Mouse (Mus musculus) spleen, adult 2 months (tissue): ENCODE results near the gene Stk4. TPM values are rescaled to one million over a fixed set of nuclear protein-coding genes. Genes with fewer than 3 reads are reported as not detected.

Experiments
- DNase-seq, 2 experiments: peaks; one replicate each; pipeline versions ENCODE4 v3.0.0 to v3.0.0-alpha.2; 2012 to 2021; ENCODE audit warnings: low spot score in 2 of 2, low read depth in 1 of 2
- H3K27ac ChIP-seq: fragments of 200-500 bp; 2 replicates; pipeline ENCODE4 v1.5.1; 2012; ENCODE audit warnings: low read length, inconsistent platforms; ENCODE audit not compliant: insufficient read depth
- H3K27me3 ChIP-seq: fragments of 200-500 bp; 2 replicates; pipeline ENCODE4 v1.6.1; 2012; ENCODE audit warnings: mild to moderate bottlenecking, moderate library complexity, low read length, inconsistent platforms; ENCODE audit not compliant: control insufficient read depth, insufficient read depth
- H3K36me3 ChIP-seq: fragments of 200-500 bp; 2 replicates; pipeline ENCODE4 v1.6.1; 2012; ENCODE audit warnings: mild to moderate bottlenecking, low read length, inconsistent platforms; ENCODE audit not compliant: control insufficient read depth, insufficient read depth
- H3K4me1 ChIP-seq: fragments of 200-500 bp; 2 replicates; pipeline ENCODE4 v1.6.1; 2011; ENCODE audit warnings: inconsistent platforms; ENCODE audit not compliant: control insufficient read depth, insufficient read depth, insufficient read length
- H3K4me3 ChIP-seq: fragments of 200-500 bp; 2 replicates; pipeline ENCODE4 v1.5.1; 2011; ENCODE audit warnings: mild to moderate bottlenecking, inconsistent platforms; ENCODE audit not compliant: insufficient read depth, insufficient read length; ENCODE audit errors: extremely low read depth
- CTCF ChIP-seq: fragments of 200-500 bp; IDR thresholded peaks from 2 replicates; pipeline ENCODE4 v1.5.1; 2011; ENCODE audit warnings: mild to moderate bottlenecking, inconsistent platforms; ENCODE audit not compliant: insufficient read depth, insufficient read length, insufficient replicate concordance; ENCODE audit errors: extremely low read depth
- POLR2A ChIP-seq: fragments of 200-500 bp; IDR thresholded peaks from 2 replicates; pipeline ENCODE4 v1.6.1; 2011; ENCODE audit warnings: low read depth, low read length, inconsistent platforms
- WGBS: fragments of 180-500 bp; shearing (Covaris S2); methylation state at CpG from one replicate; pipeline ENCODE4 v1.1.7; 2018; 5-methylcytosine and 5-hydroxymethylcytosine counted together
- polyA plus RNA-seq: library from polyadenylated mRNA; depleted of rRNA; stranded (reverse); fragments of >200 nt; gene quantifications from 2 replicates; pipeline ENCODE4 v1.2.3, GENCODE M21; 2012; rRNA removed

Gene Stk4
- 31.6 and 36.9 TPM in 2 replicates for polyA plus RNA-seq

DNA sequence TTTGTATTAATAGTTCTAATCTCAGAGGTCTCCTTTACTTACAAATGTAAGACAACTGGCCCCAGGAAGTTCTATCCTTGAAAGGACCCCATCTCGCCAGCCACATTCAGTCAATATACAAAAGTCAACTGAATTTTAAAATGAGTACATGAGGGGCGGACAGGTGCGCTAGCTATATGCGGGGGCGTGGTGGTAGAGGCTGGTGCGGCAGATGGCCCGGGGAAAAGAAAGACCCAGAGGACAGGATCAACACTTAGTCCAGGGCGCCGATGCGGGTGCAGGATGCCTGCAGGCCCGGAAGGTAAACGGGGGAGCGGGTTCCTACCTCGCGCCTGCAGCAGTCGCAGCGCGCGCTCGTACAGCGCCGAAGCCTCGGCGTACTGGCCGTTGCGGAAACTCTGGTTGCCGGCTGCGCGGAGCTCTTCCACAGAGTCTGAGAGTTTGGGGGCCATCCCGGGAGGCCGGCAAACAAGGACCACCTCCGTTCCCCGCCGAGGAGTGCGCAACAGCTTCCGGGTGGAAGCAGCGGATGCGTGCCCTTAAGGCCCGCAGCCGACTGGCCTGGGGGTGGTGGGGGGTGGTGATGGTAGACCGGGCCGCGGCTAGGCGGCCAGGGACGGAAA is at the start of gene Stk4:
TSS of gene Stk4 (plus strand) at position 181 of the 623 bp plus-strand sequence.
- Histone ChIP-seq H3K36me3 (peaks cover 7% of the 10 kb centered on the region), H3K27me3 (no peaks in the 10 kb centered on the region), H3K4me1 (no peaks in the 10 kb centered on the region; the same call in 1 of the 2 replicates), H3K27ac (peak within 1 kb of the TSS; percentile 88), H3K4me3 (peak within 1 kb of the TSS; percentile 90)
- WGBS = under 1% methylated on average over 45 of the region's 45 CpGs
- peak in 1 of 2 experiments; percentile 38 for DNase-seq
- TF ChIP-seq POLR2A = no peak
- TF ChIP-seq CTCF = no peak

GRCm38 (mm10) chr2:164022104-164022503 is 48.0 kb upstream of the Stk4 start:
- TF ChIP-seq POLR2A (no peak), CTCF (no peak)
- WGBS = 49% methylated on average over 2 of the region's 2 CpGs
- no peak overlapping the region for H3K4me3 ChIP-seq
- H3K27ac ChIP-seq = no peak overlapping the region
- peaks cover 11% of the 10 kb centered on the region; the same call in 1 of the 2 replicates for H3K36me3 ChIP-seq
- no peak for DNase-seq
- no peaks in the 10 kb centered on the region for H3K27me3 ChIP-seq
- no peaks in the 10 kb centered on the region for H3K4me1 ChIP-seq

GRCm38 (mm10) chr2:164025150-164025549 is 45.0 kb upstream of the Stk4 start, which contains the start of gene Pabpc1l:
Pabpc1l (plus strand) TSS chr2:164025450.
- 90% methylated on average over 16 of the region's 16 CpGs for WGBS
- Histone ChIP-seq H3K27me3 (no peaks in the 10 kb centered on the region), H3K4me1 (no peaks in the 10 kb centered on the region), H3K36me3 (no peaks in the 10 kb centered on the region), H3K27ac (no peak within 1 kb of the TSS), H3K4me3 (no peak within 1 kb of the TSS)
- TF ChIP-seq POLR2A (no peak), CTCF (no peak)
- no peak for DNase-seq

GRCm38 (mm10) chr2:164031147-164031546 is 39.0 kb upstream of the Stk4 start:
- Histone ChIP-seq H3K4me1 (no peaks in the 10 kb centered on the region), H3K27me3 (no peaks in the 10 kb centered on the region), H3K4me3 (no peak overlapping the region), H3K36me3 (no peaks in the 10 kb centered on the region), H3K27ac (no peak overlapping the region)
- DNase-seq = no peak
- TF ChIP-seq CTCF = no peak
- no peak for TF ChIP-seq POLR2A
- 77% methylated on average over 10 of the region's 10 CpGs for WGBS

DNA sequence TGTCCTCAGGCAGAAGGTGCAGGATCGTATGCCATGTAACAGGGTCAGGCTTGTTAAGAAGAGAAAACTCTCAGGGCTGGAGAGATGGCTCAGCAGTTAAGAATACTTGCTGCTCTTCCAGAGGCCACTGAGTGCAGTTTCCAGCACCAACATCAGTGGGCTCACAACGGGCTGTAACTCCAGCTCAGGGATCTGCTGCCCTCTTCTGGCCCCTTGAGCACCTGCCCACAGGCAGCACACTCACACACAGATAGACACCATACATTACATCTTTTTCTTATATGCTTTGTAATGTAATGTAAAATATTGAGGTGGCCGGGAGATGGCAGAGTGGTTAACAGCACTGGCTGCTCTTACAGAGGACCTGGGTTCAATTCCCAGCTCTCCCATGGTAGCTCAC is 37.1 kb upstream of the Stk4 start:
- no peak for DNase-seq
- H3K4me3 ChIP-seq = no peak overlapping the region
- no peak overlapping the region for H3K27ac ChIP-seq
- no peaks in the 10 kb centered on the region for H3K36me3 ChIP-seq
- no peak for TF ChIP-seq CTCF
- no peak for TF ChIP-seq POLR2A
- H3K4me1 ChIP-seq = no peaks in the 10 kb centered on the region
- H3K27me3 ChIP-seq = no peaks in the 10 kb centered on the region
- WGBS = 85% methylated on average over 3 of the region's 3 CpGs

DNA sequence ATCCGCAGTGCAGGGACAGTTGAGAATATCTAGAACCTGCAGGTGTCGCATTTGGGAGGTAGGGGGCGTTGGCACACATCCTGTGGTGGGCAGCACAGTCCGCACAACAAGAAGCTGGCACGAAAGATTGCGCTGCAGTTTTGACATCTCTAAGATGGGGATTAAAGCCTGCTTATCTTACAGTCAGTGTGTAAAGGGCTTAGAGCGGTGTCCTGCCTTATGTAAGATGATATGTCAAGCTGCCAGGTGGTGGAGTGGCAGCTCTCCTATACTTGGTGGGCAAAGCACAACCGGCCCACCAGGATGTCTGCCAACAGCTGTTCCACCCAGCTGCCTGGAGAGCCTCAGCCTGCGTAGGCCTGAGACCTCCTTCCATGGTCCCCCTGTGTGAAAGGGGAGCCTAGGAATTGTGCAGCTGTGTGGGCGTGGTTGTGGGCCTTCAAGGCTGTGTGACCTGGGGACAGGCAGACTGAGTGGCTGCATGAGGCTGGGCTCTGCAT is 33.6 kb upstream of the Stk4 start:
- Histone ChIP-seq H3K27me3 (no peaks in the 10 kb centered on the region), H3K36me3 (no peaks in the 10 kb centered on the region), H3K27ac (no peak overlapping the region), H3K4me3 (no peak overlapping the region), H3K4me1 (no peaks in the 10 kb centered on the region)
- WGBS = 48% methylated on average over 10 of the region's 10 CpGs
- TF ChIP-seq POLR2A = no peak
- no peak for TF ChIP-seq CTCF
- DNase-seq = no peak

DNA sequence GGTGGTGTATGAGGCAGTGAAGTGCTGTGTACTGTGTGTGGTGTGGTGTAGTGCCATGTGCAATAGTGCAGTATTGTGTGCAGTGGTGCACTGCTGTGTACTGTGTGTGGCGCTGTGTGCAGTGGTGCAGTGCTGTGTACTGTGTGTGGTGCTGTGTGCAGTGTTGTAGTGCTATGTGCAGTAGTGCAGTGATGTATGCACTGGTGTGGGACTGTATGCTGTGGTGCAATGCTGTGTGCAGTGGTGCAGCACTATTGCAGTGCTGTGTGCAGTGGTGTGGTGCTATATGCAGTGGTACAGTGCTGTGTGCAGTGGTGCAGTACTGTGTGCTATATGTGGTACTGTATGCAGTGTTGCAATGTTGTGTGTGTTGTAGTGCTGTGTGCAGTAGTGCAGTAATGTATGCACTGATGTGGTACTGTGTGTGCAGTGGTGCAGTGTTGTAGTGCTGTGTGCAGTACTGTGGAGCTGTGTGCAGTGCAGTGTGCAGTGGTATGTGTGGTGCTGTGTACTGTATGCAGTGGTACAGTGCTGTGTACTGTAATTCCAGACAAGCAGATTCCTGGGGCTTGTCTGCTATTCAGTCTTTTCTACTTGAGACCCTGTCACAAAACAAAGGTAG is 31.6 kb upstream of the Stk4 start:
- no peaks in the 10 kb centered on the region for H3K27me3 ChIP-seq
- no peak overlapping the region for H3K4me3 ChIP-seq
- H3K27ac ChIP-seq = no peak overlapping the region
- WGBS = 97% methylated on average over 1 of the region's 1 CpGs
- DNase-seq = no peak
- H3K36me3 ChIP-seq = no peaks in the 10 kb centered on the region
- TF ChIP-seq CTCF = no peak
- no peak for TF ChIP-seq POLR2A
- no peaks in the 10 kb centered on the region for H3K4me1 ChIP-seq
